Mouse (Mus musculus) cerebellum, postnatal 4 days (tissue): ENCODE results near the gene Hhat.

Experiments
- DNase-seq, 2 experiments: peaks; one replicate each; pipeline ENCODE4 v3.0.0; 2022; ENCODE audit warnings: low spot score in 2 of 2, mixed read lengths in 1 of 2

The Hhat gene

DNA sequence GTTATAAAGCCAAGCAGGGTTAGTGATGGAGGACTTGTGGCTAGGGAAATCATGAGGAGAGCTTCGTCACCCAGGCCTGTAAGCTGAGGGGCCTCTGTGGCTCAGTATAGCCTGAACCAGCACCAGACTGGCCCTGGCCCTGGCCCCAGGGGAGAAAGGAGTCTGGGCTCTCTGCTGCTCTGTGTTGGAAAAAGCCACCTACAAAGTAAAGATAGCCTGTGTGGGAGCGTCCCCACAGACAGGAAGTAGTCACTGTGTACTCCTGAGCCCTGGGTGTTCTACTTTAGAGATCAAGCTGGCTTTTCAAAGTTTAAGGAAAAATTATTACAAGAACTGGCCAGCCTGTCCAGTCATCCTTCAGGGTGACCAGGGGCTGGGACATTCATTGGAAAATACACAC is 273.5 kb downstream of the Hhat start:
- DNase-seq, result no peak

- no peak for DNase-seq
Observed at GRCm38 (mm10) chr1:192489908-192490825, 280.9 kb downstream of the Hhat start.

DNA sequence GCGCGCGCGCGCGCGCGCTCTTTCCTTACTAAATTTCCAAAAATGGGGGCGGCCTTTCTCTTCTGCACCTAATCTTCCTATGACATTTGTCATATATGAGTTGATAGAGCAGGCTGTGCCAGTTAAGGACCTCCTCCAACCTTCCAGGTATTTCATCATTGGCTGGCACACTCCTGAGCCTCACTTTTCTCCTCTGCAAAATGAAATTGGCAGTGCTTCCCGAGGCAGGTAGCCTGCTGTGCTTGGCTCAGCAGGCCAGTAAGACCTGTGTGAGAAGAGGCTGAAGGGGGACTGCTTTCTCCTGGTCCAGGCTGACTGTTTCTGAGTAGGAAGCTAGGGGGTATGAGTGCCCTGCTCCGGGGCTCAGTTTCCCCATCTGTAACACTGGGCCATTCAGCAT is 283.5 kb downstream of the Hhat start:
- DNase-seq, result no peak

- DNase-seq, result no peak
Observed at GRCm38 (mm10) chr1:192485030-192485429, 286.0 kb downstream of the Hhat start.

- no peak for DNase-seq
Observed at GRCm38 (mm10) chr1:192481446-192481845, 289.6 kb downstream of the Hhat start.

- no peak for DNase-seq
Observed at GRCm38 (mm10) chr1:192480072-192480784, 290.8 kb downstream of the Hhat start.

GRCm38 (mm10) chr1:192478176-192478575 is 292.8 kb downstream of the Hhat start:
- no peak for DNase-seq

DNA sequence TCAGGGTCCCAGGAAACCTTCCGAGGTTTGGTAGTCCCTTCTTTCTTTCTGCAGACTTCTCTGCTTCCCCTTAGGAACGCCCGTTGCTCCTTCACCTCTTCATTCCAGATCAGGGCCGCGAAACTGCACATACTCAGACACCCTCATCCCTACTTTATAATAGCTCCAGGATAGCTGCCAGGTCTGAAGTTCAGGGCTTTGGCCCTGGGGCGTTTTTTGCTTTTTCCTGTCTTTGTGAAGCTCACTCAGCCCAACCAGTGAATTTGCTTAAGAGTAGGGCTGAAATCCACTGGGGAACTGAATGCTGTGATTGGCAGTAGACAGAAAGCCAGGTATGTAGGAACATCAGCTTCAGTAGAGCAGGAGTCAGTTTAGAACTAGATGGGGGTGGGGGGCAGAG is 293.5 kb downstream of the Hhat start:
- DNase-seq, result no peak

DNA sequence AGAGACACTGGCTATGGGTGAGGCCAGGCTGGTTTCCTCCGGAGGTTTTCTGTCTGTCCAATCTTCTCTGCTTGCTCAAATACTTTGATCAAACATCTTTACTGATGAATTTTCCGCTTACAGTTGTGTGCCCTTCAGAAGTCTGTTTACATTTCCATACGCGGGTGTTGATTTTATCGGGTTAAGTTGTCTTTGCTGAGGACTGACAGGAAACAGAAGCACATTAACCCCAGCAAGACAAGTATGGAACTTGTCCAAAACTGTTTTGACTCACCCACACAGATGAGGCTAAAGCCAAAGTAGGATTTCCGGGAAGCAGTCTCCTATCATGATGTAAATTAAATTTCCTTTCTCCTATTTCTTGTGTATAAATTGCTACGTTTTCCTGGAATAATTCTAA is 294.3 kb downstream of the Hhat start:
- DNase-seq, result no peak

DNA sequence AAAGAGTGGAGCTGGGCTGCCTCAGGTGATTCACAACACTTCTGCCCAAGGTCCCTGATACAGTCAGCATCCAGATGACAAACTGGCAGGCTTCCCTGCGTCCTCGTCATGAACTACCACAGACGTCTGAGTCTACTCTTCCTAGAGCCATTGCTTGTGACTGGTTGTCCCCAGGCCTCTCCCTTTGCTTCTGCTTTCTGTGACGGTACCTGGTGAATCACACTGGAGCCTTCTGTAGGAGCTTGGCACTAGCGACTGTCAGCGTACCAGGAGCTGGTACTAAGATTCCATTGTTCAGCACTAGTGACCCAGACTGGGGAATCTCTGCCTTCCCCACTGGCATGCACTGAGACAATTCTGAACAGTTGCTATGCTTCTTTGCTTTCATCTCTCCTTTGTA is 297.9 kb downstream of the Hhat start:
- no peak for DNase-seq

DNA sequence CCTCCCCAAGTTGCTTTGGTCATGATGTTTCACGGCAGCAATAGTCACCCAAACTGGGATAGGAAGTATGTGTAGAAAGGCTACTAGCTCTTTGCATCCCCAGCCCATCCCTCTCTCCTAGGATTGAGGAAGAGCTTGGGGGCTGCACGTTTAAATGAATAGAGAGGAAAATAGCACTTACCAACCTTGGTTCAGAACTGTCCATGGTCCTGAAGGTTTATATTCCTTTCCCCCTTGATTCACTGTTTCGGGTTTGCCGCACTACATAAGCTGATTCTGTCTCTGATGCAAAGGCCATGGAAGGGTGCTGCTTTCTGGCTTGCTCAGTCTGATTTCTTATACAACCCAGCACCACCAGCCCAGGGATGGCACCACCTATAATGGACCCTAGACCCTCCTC is 298.7 kb downstream of the Hhat start:
- no peak for DNase-seq

GRCm38 (mm10) chr1:192463732-192464131 is 307.3 kb downstream of the Hhat start:
- DNase-seq, result no peak

GRCm38 (mm10) chr1:192457526-192458206 is 313.4 kb downstream of the Hhat start:
- peak in 1 of 2 experiments; percentile 16 for DNase-seq

DNA sequence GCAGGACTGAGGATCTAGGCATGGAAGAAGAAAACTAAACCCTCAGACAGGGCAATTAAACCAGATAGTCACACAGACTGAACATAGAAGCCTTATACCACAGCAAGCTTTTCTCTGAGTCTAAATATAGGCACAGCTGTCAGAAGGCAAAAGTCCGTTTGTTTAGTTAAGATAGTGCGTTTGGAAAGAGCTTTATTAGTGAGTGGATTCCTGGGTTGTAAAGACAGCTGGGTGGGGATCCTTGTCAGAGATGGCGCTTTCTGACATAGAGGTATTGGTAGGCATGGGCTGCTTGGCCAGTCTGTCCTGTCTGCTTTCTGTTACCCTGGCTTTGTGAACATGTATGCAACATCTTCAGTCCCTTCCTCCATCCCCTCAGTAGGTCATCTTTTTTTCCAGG is 314.0 kb downstream of the Hhat start:
- DNase-seq, result no peak

DNA sequence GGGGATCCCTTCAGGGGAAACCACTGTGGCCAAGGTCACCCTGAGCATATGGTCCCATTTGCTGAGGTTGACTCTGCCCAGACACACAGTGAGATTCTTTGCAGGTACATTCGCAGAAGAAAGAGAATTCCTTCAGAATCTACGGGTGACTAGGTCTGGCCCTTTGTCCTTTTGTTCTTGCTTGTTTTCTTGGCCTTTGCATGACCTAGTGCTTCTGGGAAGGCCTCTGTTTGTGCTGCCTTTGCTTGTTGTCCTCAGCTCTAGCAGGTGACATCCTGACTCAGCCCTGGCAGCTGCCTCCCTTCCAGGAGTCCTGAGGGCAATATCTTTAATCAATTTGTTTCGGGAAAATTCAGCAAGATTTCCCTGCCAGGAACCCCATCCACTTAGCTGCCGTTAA is 316.0 kb downstream of the Hhat start:
- DNase-seq, result no peak

GRCm38 (mm10) chr1:192454501-192454900 is 316.5 kb downstream of the Hhat start:
- DNase-seq, result no peak

- DNase-seq, result no peak
Observed at GRCm38 (mm10) chr1:192451722-192452121, 319.3 kb downstream of the Hhat start.

DNA sequence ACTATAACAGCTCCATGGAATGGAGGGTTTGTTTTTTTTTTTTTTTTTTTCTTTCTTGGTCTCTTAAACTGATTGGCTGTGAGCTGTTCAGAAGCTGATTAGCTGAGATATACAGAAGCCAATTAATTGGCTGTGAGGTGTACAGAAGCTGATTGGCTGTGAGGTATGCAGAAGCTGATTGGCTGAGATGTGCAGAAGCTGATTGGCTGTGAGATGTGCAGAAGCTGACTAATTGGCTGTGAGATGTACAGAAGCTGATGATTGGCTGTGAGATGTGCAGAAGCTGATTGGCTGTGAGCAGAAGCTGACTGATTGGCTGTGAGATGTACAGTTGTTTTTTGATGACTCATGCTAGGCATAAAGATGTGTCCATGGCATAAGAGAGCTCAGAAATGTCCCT is 320.6 kb downstream of the Hhat start:
- no peak for DNase-seq

DNA sequence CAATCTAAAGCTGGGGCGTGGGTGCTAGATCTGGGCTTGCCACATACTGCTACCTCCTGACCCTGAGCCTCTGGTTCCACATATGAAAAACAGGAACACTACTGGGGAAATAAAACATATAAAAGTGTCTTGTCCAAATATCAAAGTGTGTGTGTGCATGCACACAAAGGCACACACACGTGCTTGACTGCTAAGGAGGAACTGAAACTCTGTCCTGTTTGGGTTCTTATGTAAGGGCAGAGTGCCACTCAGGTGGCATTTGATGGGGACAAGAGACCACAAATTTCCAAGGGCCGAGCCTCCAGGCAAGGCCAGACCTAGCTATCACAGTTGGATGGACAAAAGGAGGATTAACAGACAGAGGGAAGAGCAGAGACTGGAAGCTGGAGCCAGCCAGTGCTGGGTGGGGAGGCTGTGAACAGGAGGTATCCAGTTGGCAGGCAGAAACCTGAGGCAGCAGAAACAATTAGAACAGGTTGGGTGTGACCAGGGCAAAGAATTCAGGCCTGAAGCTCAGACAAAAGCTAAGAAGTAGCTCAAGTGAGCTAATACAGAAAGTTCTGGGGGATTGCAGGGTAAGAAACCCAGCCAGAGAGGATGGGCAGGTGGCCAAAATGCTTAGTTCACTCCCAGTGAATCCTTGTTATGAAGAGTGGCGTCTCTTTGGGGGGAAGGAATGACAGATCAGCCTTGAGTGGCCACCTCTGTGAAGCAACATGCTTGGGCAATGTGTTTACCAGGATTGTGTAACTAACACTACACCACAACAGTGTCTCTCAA is 321.3 kb downstream of the Hhat start:
- peak in 1 of 2 experiments; percentile 12 for DNase-seq

- DNase-seq, result no peak
Observed at GRCm38 (mm10) chr1:192448512-192448911, 322.5 kb downstream of the Hhat start.

- DNase-seq, result no peak
Observed at GRCm38 (mm10) chr1:192447666-192448065, 323.4 kb downstream of the Hhat start.
